Mouse (Mus musculus): ENCODE results near the gene Rab42.

- no peak for TF ChIP-seq TCF12 (IDR thresholded peaks at IDR 0.05; ENCODE audit: insufficient read depth, poor library complexity, severe bottlenecking)
- peak; percentile 89 for TF ChIP-seq POLR2A (IDR thresholded peaks at IDR 0.05; ENCODE audit: insufficient read length, low read depth)
- peak; percentile 93 for TF ChIP-seq POLR2AphosphoS2 (IDR thresholded peaks at IDR 0.05; ENCODE audit: insufficient read length, low read depth)
- TF ChIP-seq USF1 (IDR thresholded peaks at IDR 0.05; ENCODE audit: low read depth) = no peak
Measured at GRCm38 (mm10) chr4:132345135-132345842, 42.1 kb upstream of the Rab42 start.
